Mouse (Mus musculus) lung, postnatal 36 days (tissue): ENCODE measurements around the gene Kcnk10.

Source experiments
- DNase-seq: peaks from one replicate; pipeline ENCODE4 v3.0.0; 2022; ENCODE audit warnings: mixed read lengths

The Kcnk10 gene

GRCm38 (mm10) chr12:98394115-98394514, 184.0 kb downstream of the Kcnk10 start:
- no peak for DNase-seq

- no peak for DNase-seq
These were observed 186.8 kb downstream of the Kcnk10 start for GRCm38 (mm10) chr12:98391347-98391746.

GRCm38 (mm10) chr12:98389618-98390017, 188.5 kb downstream of the Kcnk10 start:
- DNase-seq: no peak
